Mouse (Mus musculus): Measurements from ENCODE around the gene Gm8994.
"Not testable (repeated sequence)": the region's sequence is repeated elsewhere in the genome, so short reads cannot be mapped to it uniquely, and the experiment has no call there.

Gm8994 gene

GRCm38 (mm10) chr6:136327239-136327638 is at the start of gene Gm8994:
Gm8994 (plus strand) TSS chr6:136327539.
- in situ Hi-C loops (cut with MboI, MseI) = not testable (repeated sequence)

- in situ Hi-C loops (cut with MboI, MseI) = no loop called here
Measured at GRCm38 (mm10) chr6:136277685-136278084, 49.7 kb upstream of the Gm8994 start.

- in situ Hi-C loops (cut with MboI, MseI) = loop anchor here (10.0 kb wide), 1 partner anchor 300 kb away; no protein-coding TSS in a partner anchor
Measured at GRCm38 (mm10) chr6:136284565-136284964, 42.8 kb upstream of the Gm8994 start.

GRCm38 (mm10) chr6:136286180-136286579 is 41.2 kb upstream of the Gm8994 start:
- in situ Hi-C loops (cut with MboI, MseI) = loop anchor here (10.0 kb wide), 1 partner anchor 301 kb away; no protein-coding TSS in a partner anchor

GRCm38 (mm10) chr6:136286589-136286988 is 40.8 kb upstream of the Gm8994 start:
- in situ Hi-C loops (cut with MboI, MseI) = loop anchor here (10.0 kb wide), 1 partner anchor 302 kb away; no protein-coding TSS in a partner anchor

GRCm38 (mm10) chr6:136291424-136291823 is 35.9 kb upstream of the Gm8994 start:
- in situ Hi-C loops (cut with MboI, MseI) = no loop called here

- in situ Hi-C loops (cut with MboI, MseI) = no loop called here
Measured at GRCm38 (mm10) chr6:136291951-136292714, 35.2 kb upstream of the Gm8994 start.

GRCm38 (mm10) chr6:136293700-136294099 is 33.6 kb upstream of the Gm8994 start:
- in situ Hi-C loops (cut with MboI, MseI) = no loop called here

GRCm38 (mm10) chr6:136295821-136296220 is 31.5 kb upstream of the Gm8994 start:
- in situ Hi-C loops (cut with MboI, MseI) = no loop called here

GRCm38 (mm10) chr6:136296251-136296650 is 31.1 kb upstream of the Gm8994 start:
- in situ Hi-C loops (cut with MboI, MseI) = no loop called here

GRCm38 (mm10) chr6:136303514-136303913 is 23.8 kb upstream of the Gm8994 start:
- in situ Hi-C loops (cut with MboI, MseI) = no loop called here

GRCm38 (mm10) chr6:136304369-136304988 is 22.9 kb upstream of the Gm8994 start:
- in situ Hi-C loops (cut with MboI, MseI) = no loop called here

- in situ Hi-C loops (cut with MboI, MseI) = no loop called here
Measured at GRCm38 (mm10) chr6:136309487-136309886, 17.9 kb upstream of the Gm8994 start.

GRCm38 (mm10) chr6:136328416-136328815 is 1.1 kb downstream of the Gm8994 start:
- in situ Hi-C loops (cut with MboI, MseI) = not testable (repeated sequence)

GRCm38 (mm10) chr6:136340669-136341068 is 13.3 kb downstream of the Gm8994 start:
- in situ Hi-C loops (cut with MboI, MseI) = no loop called here

- in situ Hi-C loops (cut with MboI, MseI) = no loop called here
Measured at GRCm38 (mm10) chr6:136341093-136341492, 13.8 kb downstream of the Gm8994 start.

- in situ Hi-C loops (cut with MboI, MseI) = no loop called here
Measured at GRCm38 (mm10) chr6:136343868-136344267, 16.5 kb downstream of the Gm8994 start.

GRCm38 (mm10) chr6:136345034-136345433 is 17.7 kb downstream of the Gm8994 start:
- in situ Hi-C loops (cut with MboI, MseI) = no loop called here

GRCm38 (mm10) chr6:136345641-136346040 is 18.3 kb downstream of the Gm8994 start:
- in situ Hi-C loops (cut with MboI, MseI) = no loop called here

GRCm38 (mm10) chr6:136347053-136347452 is 19.7 kb downstream of the Gm8994 start:
- in situ Hi-C loops (cut with MboI, MseI) = no loop called here

- in situ Hi-C loops (cut with MboI, MseI) = no loop called here
Measured at GRCm38 (mm10) chr6:136347631-136348030, 20.3 kb downstream of the Gm8994 start.

GRCm38 (mm10) chr6:136353399-136354184 is 26.3 kb downstream of the Gm8994 start:
- in situ Hi-C loops (cut with MboI, MseI) = no loop called here
